Mouse (Mus musculus): ENCODE measurements around the gene Mrps27. TPM values are rescaled to one million over a fixed set of nuclear protein-coding genes. Genes with fewer than 3 reads are reported as not detected.

The Mrps27 gene
- 46.7 and 49.3 TPM in 2 replicates for polyA plus RNA-seq (2016; fragmentation: Nextera tagmentation; extraction: Ambion mirVana)

- H3K4me2 ChIP-seq (replicated peaks), result peak within 1 kb of the TSS; percentile 71
- no peaks in the 10 kb centered on the region for H3K27me3 ChIP-seq
- H3K4me3 ChIP-seq, result peak within 1 kb of the TSS; percentile 77
- no peaks in the 10 kb centered on the region for H3K9me3 ChIP-seq
- H3K9ac ChIP-seq (replicated peaks), result peak within 1 kb of the TSS; percentile 83
- peak; percentile 97 for ATAC-seq (ENCODE audit: low FRiP score, low read depth)
- WGBS, result 3% methylated on average over 39 of the region's 39 CpGs
- H3K27ac ChIP-seq (replicated peaks), result peak within 1 kb of the TSS; percentile 79
- H3K4me1 ChIP-seq, result peaks cover 17% of the 10 kb centered on the region
- H3K36me3 ChIP-seq, result peaks cover 33% of the 10 kb centered on the region
Measured at GRCm38 (mm10) chr13:99344599-99345575, at the start of gene Mrps27, which contains the start of gene Ptcd2. Mrps27 (plus strand) TSS chr13:99344786. Ptcd2 (minus strand) TSS chr13:99344705.

DNA sequence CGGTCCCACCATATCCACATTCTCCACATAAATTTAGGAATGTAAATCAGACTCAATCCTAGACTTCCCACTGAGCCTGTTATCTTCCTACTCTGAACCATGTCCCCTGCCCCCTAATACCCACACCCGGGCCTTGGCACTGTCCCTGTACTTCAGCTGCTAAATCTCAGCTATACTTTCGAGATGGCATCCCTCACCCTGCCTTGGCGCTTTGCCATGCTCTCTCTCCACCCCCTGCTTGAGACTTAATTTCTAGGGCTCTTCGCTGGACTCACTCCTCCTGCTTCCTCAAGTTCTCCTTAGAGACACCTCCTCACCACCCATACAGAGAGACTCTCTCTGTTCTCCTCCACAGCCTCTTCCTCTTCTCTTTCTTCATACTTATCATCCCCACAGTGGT lies 44.7 kb upstream of the Mrps27 start:
- H3K9me3 ChIP-seq, result no peaks in the 10 kb centered on the region
- H3K27me3 ChIP-seq, result no peaks in the 10 kb centered on the region
- 87% methylated on average over 5 of the region's 5 CpGs for WGBS
- H3K9ac ChIP-seq (replicated peaks), result no peak overlapping the region
- H3K4me1 ChIP-seq, result no peaks in the 10 kb centered on the region
- no peak overlapping the region for H3K27ac ChIP-seq (replicated peaks)
- no peak overlapping the region for H3K4me3 ChIP-seq
- H3K36me3 ChIP-seq, result no peaks in the 10 kb centered on the region
- no peak for ATAC-seq (ENCODE audit: low FRiP score, low read depth)
- no peak overlapping the region for H3K4me2 ChIP-seq (replicated peaks)

DNA sequence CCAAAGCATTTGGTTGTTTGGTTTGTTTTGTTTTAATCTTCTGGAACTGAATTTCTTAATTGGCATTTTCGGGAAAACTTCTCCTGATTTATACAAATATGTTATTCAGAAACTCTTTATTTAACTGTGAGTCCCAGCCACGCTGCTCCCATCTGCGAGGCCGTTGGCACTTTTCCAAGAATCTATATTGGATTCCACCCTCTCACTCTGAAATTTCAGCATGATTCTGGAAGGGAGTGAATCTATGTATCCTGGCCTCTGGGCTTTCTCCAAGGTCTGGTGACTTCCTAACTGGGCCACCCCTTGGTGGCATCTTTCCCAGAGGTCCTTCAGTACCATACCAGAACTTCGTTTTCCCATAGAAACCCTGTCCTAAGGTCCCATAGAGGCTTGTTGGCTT lies 40.7 kb upstream of the Mrps27 start:
- Histone ChIP-seq H3K27ac (replicated peaks) (no peak overlapping the region), H3K4me1 (no peaks in the 10 kb centered on the region), H3K4me3 (no peak overlapping the region), H3K36me3 (no peaks in the 10 kb centered on the region), H3K9me3 (no peaks in the 10 kb centered on the region), H3K4me2 (replicated peaks) (no peak overlapping the region), H3K27me3 (no peaks in the 10 kb centered on the region), H3K9ac (replicated peaks) (no peak overlapping the region)
- 80% methylated on average over 5 of the region's 5 CpGs for WGBS
- no peak for ATAC-seq (ENCODE audit: low FRiP score, low read depth)

DNA sequence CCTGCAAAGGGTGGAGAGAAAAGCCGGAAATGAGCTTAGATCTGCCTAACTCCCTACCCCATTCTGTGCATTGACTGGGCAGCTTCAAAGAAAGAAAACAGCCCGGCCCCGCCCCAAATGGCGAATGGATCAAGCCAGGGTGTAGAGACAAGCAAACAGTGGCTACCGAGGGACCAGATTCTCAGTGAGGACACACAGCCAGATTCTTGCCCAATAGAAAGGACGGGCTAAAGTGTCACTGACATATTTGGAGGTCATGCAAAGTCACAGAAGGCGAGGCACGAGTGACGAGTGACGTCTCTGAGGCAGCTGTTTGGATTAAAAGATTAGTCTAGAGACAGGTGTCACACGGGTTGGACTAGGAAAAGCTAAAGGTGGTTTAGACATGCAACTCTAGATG lies 40.2 kb upstream of the Mrps27 start:
- 55% methylated on average over 11 of the region's 11 CpGs for WGBS
- no peak for ATAC-seq (ENCODE audit: low FRiP score, low read depth)
- H3K4me3 ChIP-seq, result no peak overlapping the region
- no peaks in the 10 kb centered on the region for H3K4me1 ChIP-seq
- no peaks in the 10 kb centered on the region for H3K27me3 ChIP-seq
- H3K36me3 ChIP-seq, result no peaks in the 10 kb centered on the region
- H3K27ac ChIP-seq (replicated peaks), result no peak overlapping the region
- no peak overlapping the region for H3K4me2 ChIP-seq (replicated peaks)
- H3K9ac ChIP-seq (replicated peaks), result no peak overlapping the region
- H3K9me3 ChIP-seq, result no peaks in the 10 kb centered on the region

- Histone ChIP-seq H3K4me1 (no peaks in the 10 kb centered on the region), H3K27me3 (no peaks in the 10 kb centered on the region), H3K9ac (replicated peaks) (no peak overlapping the region), H3K4me2 (replicated peaks) (no peak overlapping the region), H3K9me3 (no peaks in the 10 kb centered on the region), H3K4me3 (no peak overlapping the region), H3K36me3 (no peaks in the 10 kb centered on the region), H3K27ac (replicated peaks) (no peak overlapping the region)
- no peak for ATAC-seq (ENCODE audit: low FRiP score, low read depth)
- WGBS, result 71% methylated on average over 1 of the region's 1 CpGs
Measured at GRCm38 (mm10) chr13:99305186-99305585, 39.4 kb upstream of the Mrps27 start.

DNA sequence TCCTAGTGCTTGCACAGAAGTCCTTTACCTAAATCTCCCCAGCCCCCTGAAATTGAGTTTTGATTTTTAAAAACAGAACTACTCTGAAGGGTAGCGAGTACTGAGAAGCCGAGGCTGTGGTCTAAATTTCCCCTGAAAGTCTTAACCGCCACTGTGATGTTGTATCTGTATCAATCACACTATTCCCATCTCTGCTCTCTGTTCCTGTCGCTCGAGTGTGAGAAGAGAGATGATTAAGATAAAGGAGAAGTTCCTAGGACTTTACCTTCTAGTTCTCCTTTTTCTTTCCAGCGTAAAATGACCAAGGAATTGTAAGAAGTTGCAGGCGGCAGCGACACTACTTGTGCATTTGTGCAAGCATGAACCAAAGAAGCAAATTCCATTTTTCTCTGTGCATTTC lies 38.4 kb upstream of the Mrps27 start:
- Histone ChIP-seq H3K4me1 (no peaks in the 10 kb centered on the region), H3K27ac (replicated peaks) (no peak overlapping the region), H3K9me3 (no peaks in the 10 kb centered on the region), H3K27me3 (no peaks in the 10 kb centered on the region), H3K9ac (replicated peaks) (no peak overlapping the region), H3K4me2 (replicated peaks) (no peak overlapping the region), H3K36me3 (no peaks in the 10 kb centered on the region), H3K4me3 (no peak overlapping the region)
- ATAC-seq (ENCODE audit: low FRiP score, low read depth), result no peak
- WGBS, result 88% methylated on average over 8 of the region's 8 CpGs

- Histone ChIP-seq H3K36me3 (no peaks in the 10 kb centered on the region), H3K27ac (replicated peaks) (no peak overlapping the region), H3K27me3 (no peaks in the 10 kb centered on the region), H3K4me2 (replicated peaks) (no peak overlapping the region), H3K9me3 (no peaks in the 10 kb centered on the region), H3K4me1 (no peaks in the 10 kb centered on the region), H3K9ac (replicated peaks) (no peak overlapping the region), H3K4me3 (no peak overlapping the region)
- no peak for ATAC-seq (ENCODE audit: low FRiP score, low read depth)
- WGBS, result 88% methylated on average over 5 of the region's 5 CpGs
Measured at GRCm38 (mm10) chr13:99307930-99308359, 36.6 kb upstream of the Mrps27 start.

DNA sequence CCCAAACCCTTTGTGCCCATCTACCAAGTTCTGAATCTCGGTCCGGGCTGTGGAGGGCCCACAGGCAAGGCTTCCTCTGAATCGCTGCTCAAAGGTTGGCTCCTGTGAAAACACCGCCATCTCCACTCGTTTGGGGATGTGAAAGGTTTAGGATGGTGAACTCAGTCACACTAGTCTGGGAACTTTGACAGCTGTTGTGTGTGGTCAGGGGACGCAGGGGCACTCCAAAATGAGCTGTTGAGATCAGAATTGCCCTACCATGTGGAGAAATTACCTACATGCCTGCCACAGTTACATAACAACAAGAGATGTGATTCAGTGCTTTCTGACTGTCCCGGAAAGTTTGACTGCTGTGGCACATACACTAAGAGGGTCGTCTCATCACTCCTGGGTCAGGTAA lies 36.2 kb upstream of the Mrps27 start:
- Histone ChIP-seq H3K4me2 (replicated peaks) (no peak overlapping the region), H3K9me3 (no peaks in the 10 kb centered on the region), H3K27ac (replicated peaks) (no peak overlapping the region), H3K36me3 (no peaks in the 10 kb centered on the region), H3K4me1 (no peaks in the 10 kb centered on the region), H3K4me3 (no peak overlapping the region), H3K9ac (replicated peaks) (no peak overlapping the region), H3K27me3 (no peaks in the 10 kb centered on the region)
- no peak for ATAC-seq (ENCODE audit: low FRiP score, low read depth)
- 89% methylated on average over 8 of the region's 8 CpGs for WGBS

- WGBS, result 91% methylated on average over 5 of the region's 5 CpGs
- no peak for ATAC-seq (ENCODE audit: low FRiP score, low read depth)
- H3K9ac ChIP-seq (replicated peaks), result no peak overlapping the region
- no peak overlapping the region for H3K4me3 ChIP-seq
- H3K36me3 ChIP-seq, result peaks cover 2% of the 10 kb centered on the region; the same call in 1 of the 2 replicates
- no peaks in the 10 kb centered on the region for H3K27me3 ChIP-seq
- H3K4me2 ChIP-seq (replicated peaks), result no peak overlapping the region
- H3K27ac ChIP-seq (replicated peaks), result no peak overlapping the region
- no peaks in the 10 kb centered on the region for H3K9me3 ChIP-seq
- no peaks in the 10 kb centered on the region for H3K4me1 ChIP-seq
Measured at GRCm38 (mm10) chr13:99314098-99314497, 30.5 kb upstream of the Mrps27 start.

- Histone ChIP-seq H3K4me3 (no peak overlapping the region), H3K9ac (replicated peaks) (no peak overlapping the region), H3K36me3 (peaks cover 8% of the 10 kb centered on the region), H3K9me3 (no peaks in the 10 kb centered on the region), H3K4me1 (no peaks in the 10 kb centered on the region), H3K27ac (replicated peaks) (no peak overlapping the region), H3K27me3 (no peaks in the 10 kb centered on the region), H3K4me2 (replicated peaks) (no peak overlapping the region)
- no peak for ATAC-seq (ENCODE audit: low FRiP score, low read depth)
- WGBS, result 79% methylated on average over 15 of the region's 15 CpGs
Measured at GRCm38 (mm10) chr13:99314657-99315181, 29.9 kb upstream of the Mrps27 start.

- no peaks in the 10 kb centered on the region for H3K4me1 ChIP-seq
- no peaks in the 10 kb centered on the region for H3K9me3 ChIP-seq
- H3K4me3 ChIP-seq, result no peak overlapping the region
- H3K27me3 ChIP-seq, result no peaks in the 10 kb centered on the region
- 91% methylated on average over 6 of the region's 6 CpGs for WGBS
- no peak for ATAC-seq (ENCODE audit: low FRiP score, low read depth)
- no peak overlapping the region for H3K9ac ChIP-seq (replicated peaks)
- H3K27ac ChIP-seq (replicated peaks), result no peak overlapping the region
- no peak overlapping the region for H3K4me2 ChIP-seq (replicated peaks)
- H3K36me3 ChIP-seq, result peaks cover 24% of the 10 kb centered on the region
Measured at GRCm38 (mm10) chr13:99316366-99316765, 28.2 kb upstream of the Mrps27 start.

DNA sequence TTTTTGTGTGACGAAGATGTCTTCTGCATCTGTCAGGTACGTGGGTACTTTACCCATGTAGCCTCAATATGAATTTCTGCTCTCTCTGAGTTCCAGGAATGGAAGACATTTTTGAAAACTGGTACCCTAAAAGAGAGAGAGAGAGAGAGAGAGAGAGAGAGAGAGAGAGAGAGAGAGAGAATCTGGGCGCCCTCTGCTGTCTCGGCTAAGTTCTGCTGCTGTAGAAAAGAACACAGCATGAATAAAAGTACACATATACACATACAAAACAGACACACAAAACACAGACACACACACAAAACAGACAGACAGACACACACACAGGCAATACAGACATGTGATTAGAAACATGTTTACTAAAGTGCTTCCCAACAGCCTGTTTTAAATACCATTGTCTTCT lies 27.5 kb upstream of the Mrps27 start:
- Histone ChIP-seq H3K9ac (replicated peaks) (no peak overlapping the region), H3K4me2 (replicated peaks) (no peak overlapping the region), H3K27me3 (no peaks in the 10 kb centered on the region), H3K4me3 (no peak overlapping the region), H3K9me3 (no peaks in the 10 kb centered on the region), H3K36me3 (peaks cover 25% of the 10 kb centered on the region), H3K27ac (replicated peaks) (no peak overlapping the region), H3K4me1 (no peaks in the 10 kb centered on the region)
- no peak for ATAC-seq (ENCODE audit: low FRiP score, low read depth)
- WGBS, result 64% methylated on average over 4 of the region's 4 CpGs

Measured in midbrain, embryonic 12.5 days (tissue).